Mouse (Mus musculus): ENCODE data around the gene Hspbap1.
A peak's percentile ranks its signal among the peaks of the same experiment; 100 is the strongest.

The Hspbap1 gene

GRCm38 (mm10) chr16:35872410-35873006, 102.3 kb downstream of the Hspbap1 start:
- DNase-seq (ENCODE audit: low spot score): no peak

DNA sequence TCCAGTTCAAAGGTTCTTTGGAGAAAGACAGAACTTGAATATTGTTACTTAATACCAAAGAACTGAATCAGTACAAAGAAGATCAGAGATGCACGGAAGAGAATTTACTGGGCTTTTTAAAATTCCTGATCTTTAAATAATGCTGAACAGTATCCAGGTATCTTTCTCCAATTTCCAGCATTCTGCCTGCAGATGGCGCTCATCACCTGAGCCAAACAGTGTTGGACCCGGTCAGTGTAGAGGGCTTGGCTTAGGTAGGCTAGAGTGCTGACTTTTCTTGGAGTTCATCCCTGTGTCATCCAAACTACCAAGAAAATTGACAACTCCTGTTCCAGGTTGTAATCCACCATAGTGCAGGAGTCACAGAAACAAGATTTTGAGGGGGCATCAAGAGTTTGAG, 104.2 kb downstream of the Hspbap1 start:
- peak; percentile 39 for DNase-seq (ENCODE audit: low spot score)
